Mouse (Mus musculus) midbrain, embryonic 15.5 days (tissue): ENCODE measurements at regions not wholly inside any gene's neighbourhood (a gene's known extent, or its start where the extent isn't known, plus 50 kb on each side); places are given as distances from the start of the nearest gene placed in this dataset.
A peak's percentile ranks its signal among the peaks of the same experiment; 100 is the strongest.
"Not testable (repeated sequence)": the region's sequence is repeated elsewhere in the genome, so short reads cannot be mapped to it uniquely, and the experiment has no call there.

Experiments used
- ATAC-seq: fragments of 200-750 bp; cut with Nextera tagmentation; replicated peaks from 2 replicates; pipeline ENCODE4 v1.8.0; 2017; ENCODE audit warnings: moderate TSS enrichment
- H3K27ac ChIP-seq: fragments of 300-500 bp; sonication (generic); 2 replicates; pipeline ENCODE4 v1.5.1; 2015; ENCODE audit warnings: mild to moderate bottlenecking, inconsistent platforms
- H3K27me3 ChIP-seq: fragments of 300-500 bp; sonication (generic); replicated peaks from 2 replicates; pipeline ENCODE4 v1.6.1; 2015; ENCODE audit warnings: inconsistent platforms
- H3K36me3 ChIP-seq: fragments of 300-500 bp; sonication (generic); replicated peaks from 2 replicates; pipeline ENCODE4 v1.6.1; 2015; ENCODE audit warnings: inconsistent platforms
- H3K4me1 ChIP-seq: fragments of 300-500 bp; sonication (generic); 2 replicates; pipeline ENCODE4 v1.6.1; 2015; ENCODE audit warnings: inconsistent platforms
- H3K4me2 ChIP-seq: fragments of 300-500 bp; sonication (generic); 2 replicates; pipeline ENCODE4 v1.6.1; 2015; ENCODE audit warnings: inconsistent platforms, mild to moderate bottlenecking, moderate library complexity
- H3K4me3 ChIP-seq: fragments of 300-500 bp; sonication (generic); 2 replicates; pipeline ENCODE4 v1.5.1; 2015; ENCODE audit warnings: mild to moderate bottlenecking, inconsistent platforms
- H3K9ac ChIP-seq: fragments of 300-500 bp; sonication (generic); 2 replicates; pipeline ENCODE4 v1.6.1; 2015; ENCODE audit warnings: mild to moderate bottlenecking, inconsistent platforms
- H3K9me3 ChIP-seq: fragments of 300-500 bp; sonication (generic); 2 replicates; pipeline ENCODE4 v1.6.1; 2016; ENCODE audit warnings: inconsistent platforms
- WGBS: fragments of 180-500 bp; shearing (Covaris S2); methylation state at CpG from one replicate; pipeline ENCODE4 v1.1.7; 2015; ENCODE audit warnings: mixed read lengths; 5-methylcytosine and 5-hydroxymethylcytosine counted together

GRCm38 (mm10) chr13:98438206-98438605 lies 53.6 kb downstream of the Gm10320 start:
- Histone ChIP-seq H3K27ac (no peak overlapping the region), H3K9ac (no peak overlapping the region), H3K4me1 (no peaks in the 10 kb centered on the region), H3K4me3 (no peak overlapping the region), H3K36me3 (no peaks in the 10 kb centered on the region), H3K27me3 (no peaks in the 10 kb centered on the region), H3K9me3 (no peaks in the 10 kb centered on the region), H3K4me2 (no peak overlapping the region)
- WGBS: 82% methylated on average over 8 of the region's 8 CpGs
- ATAC-seq: no peak

GRCm38 (mm10) chr13:98436961-98437360 lies 54.8 kb downstream of the Gm10320 start:
- no peak for ATAC-seq
- H3K27ac ChIP-seq: no peak overlapping the region
- H3K4me3 ChIP-seq: no peak overlapping the region
- no peaks in the 10 kb centered on the region for H3K9me3 ChIP-seq
- no peaks in the 10 kb centered on the region for H3K27me3 ChIP-seq
- H3K4me1 ChIP-seq: no peaks in the 10 kb centered on the region
- no peak overlapping the region for H3K4me2 ChIP-seq
- no peak overlapping the region for H3K9ac ChIP-seq
- no peaks in the 10 kb centered on the region for H3K36me3 ChIP-seq
- 68% methylated on average over 8 of the region's 8 CpGs for WGBS

- Histone ChIP-seq H3K27me3 (peaks cover 5% of the 10 kb centered on the region), H3K4me3 (no peak overlapping the region), H3K4me1 (no peaks in the 10 kb centered on the region), H3K4me2 (no peak overlapping the region), H3K9me3 (no peaks in the 10 kb centered on the region), H3K27ac (no peak overlapping the region), H3K9ac (no peak overlapping the region), H3K36me3 (no peaks in the 10 kb centered on the region)
- no peak for ATAC-seq
- 94% methylated on average over 8 of the region's 8 CpGs for WGBS
Measured at GRCm38 (mm10) chr13:98435245-98435975, 56.4 kb downstream of the Gm10320 start.

GRCm38 (mm10) chr13:98429851-98430250 lies 62.0 kb downstream of the Gm10320 start:
- 32% methylated on average over 21 of the region's 21 CpGs for WGBS
- ATAC-seq: no peak
- H3K9ac ChIP-seq: no peak overlapping the region
- H3K4me3 ChIP-seq: no peak overlapping the region
- H3K27ac ChIP-seq: no peak overlapping the region
- no peaks in the 10 kb centered on the region for H3K36me3 ChIP-seq
- H3K4me2 ChIP-seq: peak overlapping the region; percentile 22
- H3K9me3 ChIP-seq: no peaks in the 10 kb centered on the region
- H3K27me3 ChIP-seq: peaks cover 24% of the 10 kb centered on the region
- peaks cover 5% of the 10 kb centered on the region; the same call in 1 of the 2 replicates for H3K4me1 ChIP-seq

GRCm38 (mm10) chr13:98427660-98428059 lies 64.1 kb downstream of the Gm10320 start:
- ATAC-seq: peak; percentile 78
- 8% methylated on average over 16 of the region's 16 CpGs for WGBS
- peaks cover 24% of the 10 kb centered on the region for H3K27me3 ChIP-seq
- not testable (repeated sequence) for H3K9ac ChIP-seq, H3K27ac ChIP-seq, H3K36me3 ChIP-seq, H3K9me3 ChIP-seq, H3K4me1 ChIP-seq
- H3K4me2 ChIP-seq: peak overlapping the region; percentile 48
- peak overlapping the region; percentile 30 for H3K4me3 ChIP-seq

DNA sequence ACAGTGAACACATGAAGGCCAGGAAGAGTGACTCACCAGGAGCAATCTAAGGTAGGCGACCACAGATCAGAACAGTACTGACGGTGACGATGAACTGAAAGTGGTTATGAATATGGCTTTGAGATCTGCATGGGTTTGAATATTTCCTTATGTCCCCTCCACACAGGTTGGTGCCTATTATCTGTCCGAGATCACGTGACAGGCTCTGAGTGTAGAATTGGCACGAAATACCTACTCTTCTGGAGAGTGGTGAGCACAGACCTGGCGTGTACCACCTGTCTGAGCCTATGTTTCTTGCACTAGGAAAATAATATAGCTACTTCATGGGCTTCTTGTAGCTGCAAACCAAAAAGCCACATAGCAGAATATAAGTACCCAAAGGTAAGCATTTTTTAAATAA lies 66.8 kb downstream of the Gm10320 start:
- WGBS: 89% methylated on average over 7 of the region's 7 CpGs

DNA sequence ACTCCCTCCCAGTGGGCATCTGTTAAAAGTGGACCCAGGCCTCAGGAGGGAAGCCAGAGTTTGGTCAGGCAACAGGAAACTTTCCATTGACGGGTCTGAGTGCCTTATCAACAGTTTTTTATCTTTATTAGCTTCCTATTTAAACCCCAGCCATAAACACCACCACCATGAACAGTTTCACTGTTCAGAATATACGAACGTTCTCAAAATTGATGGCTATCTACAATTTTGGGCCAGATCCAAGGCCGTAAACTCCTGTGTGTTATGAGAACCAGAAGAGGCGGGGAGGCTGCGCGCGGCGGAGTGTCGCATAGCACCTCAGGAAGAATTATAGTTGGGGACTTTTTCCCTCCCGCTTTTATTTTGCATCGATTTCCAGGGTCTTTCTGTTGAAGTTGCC lies 67.8 kb downstream of the Gm10320 start:
- peaks cover 8% of the 10 kb centered on the region; the same call in 1 of the 2 replicates for H3K27me3 ChIP-seq
- 92% methylated on average over 12 of the region's 12 CpGs for WGBS
- H3K36me3 ChIP-seq: no peaks in the 10 kb centered on the region
- no peaks in the 10 kb centered on the region for H3K9me3 ChIP-seq
- ATAC-seq: no peak
- no peak overlapping the region for H3K9ac ChIP-seq
- peaks cover 5% of the 10 kb centered on the region; the same call in 1 of the 2 replicates for H3K4me1 ChIP-seq
- no peak overlapping the region for H3K4me3 ChIP-seq
- H3K4me2 ChIP-seq: no peak overlapping the region
- H3K27ac ChIP-seq: no peak overlapping the region

More for the DNA sequence above, 66.8 kb downstream of the Gm10320 start:
- Histone ChIP-seq H3K27me3 (peaks cover 16% of the 10 kb centered on the region), H3K4me1 (peaks cover 5% of the 10 kb centered on the region; the same call in 1 of the 2 replicates), H3K27ac (no peak overlapping the region), H3K4me3 (no peak overlapping the region), H3K9ac (no peak overlapping the region), H3K9me3 (no peaks in the 10 kb centered on the region), H3K4me2 (no peak overlapping the region), H3K36me3 (no peaks in the 10 kb centered on the region)
- ATAC-seq: no peak

GRCm38 (mm10) chr13:98420419-98421043 lies 66.5 kb downstream of the Foxd1 start:
- Histone ChIP-seq H3K9ac (no peak overlapping the region), H3K4me1 (no peaks in the 10 kb centered on the region), H3K9me3 (no peaks in the 10 kb centered on the region), H3K27me3 (no peaks in the 10 kb centered on the region), H3K27ac (no peak overlapping the region), H3K4me2 (no peak overlapping the region), H3K4me3 (no peak overlapping the region), H3K36me3 (no peaks in the 10 kb centered on the region)
- WGBS: 81% methylated on average over 15 of the region's 15 CpGs
- no peak for ATAC-seq

DNA sequence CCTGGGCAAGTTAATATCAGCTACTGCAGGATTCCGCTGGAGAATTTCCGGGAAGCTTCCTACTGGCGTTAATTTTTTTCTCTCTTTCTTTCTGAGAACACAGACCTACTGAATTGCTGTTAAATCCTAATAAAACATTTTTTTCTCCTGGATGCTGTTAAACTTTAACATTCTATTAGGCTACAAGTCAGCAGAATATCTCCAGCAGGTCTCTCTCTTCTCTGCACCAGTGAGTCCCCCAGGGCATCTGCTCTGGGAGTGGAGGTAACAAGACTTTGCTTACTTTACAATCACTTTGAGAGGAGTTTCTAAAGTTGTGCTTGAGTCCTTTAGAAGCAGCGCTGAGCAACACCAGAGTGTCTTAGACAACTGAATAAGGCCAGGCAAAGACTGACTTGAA lies 63.7 kb downstream of the Foxd1 start:
- H3K4me1 ChIP-seq: no peaks in the 10 kb centered on the region
- no peaks in the 10 kb centered on the region for H3K27me3 ChIP-seq
- 92% methylated on average over 4 of the region's 4 CpGs for WGBS
- no peak overlapping the region for H3K4me2 ChIP-seq
- no peaks in the 10 kb centered on the region for H3K36me3 ChIP-seq
- no peak overlapping the region for H3K27ac ChIP-seq
- no peak overlapping the region for H3K4me3 ChIP-seq
- H3K9me3 ChIP-seq: no peaks in the 10 kb centered on the region
- ATAC-seq: no peak
- no peak overlapping the region for H3K9ac ChIP-seq

DNA sequence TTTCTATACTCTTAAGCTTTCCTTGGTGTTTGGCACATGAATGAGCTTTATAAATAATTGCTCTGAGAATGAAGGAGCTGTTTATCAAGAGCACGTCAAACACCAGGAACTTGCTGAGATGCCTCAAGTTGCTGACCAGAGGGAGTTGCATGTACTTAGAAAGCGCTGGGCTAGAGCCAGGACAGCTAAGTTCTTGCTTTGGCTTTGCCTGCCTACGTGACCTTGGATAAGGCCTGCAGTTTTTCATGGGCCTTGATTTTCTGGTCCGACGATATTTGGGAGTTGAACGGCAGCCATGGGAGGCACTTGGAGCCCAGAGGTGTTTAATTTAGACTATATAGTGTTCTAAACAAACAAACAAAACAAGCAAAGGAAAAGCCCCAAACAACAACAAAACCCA lies 62.4 kb downstream of the Foxd1 start:
- 86% methylated on average over 6 of the region's 6 CpGs for WGBS
- Histone ChIP-seq H3K4me3 (no peak overlapping the region), H3K36me3 (no peaks in the 10 kb centered on the region), H3K9ac (no peak overlapping the region), H3K27ac (no peak overlapping the region), H3K27me3 (no peaks in the 10 kb centered on the region), H3K4me2 (no peak overlapping the region), H3K4me1 (no peaks in the 10 kb centered on the region), H3K9me3 (no peaks in the 10 kb centered on the region)
- ATAC-seq: no peak

- H3K4me1 ChIP-seq: no peaks in the 10 kb centered on the region
- no peak overlapping the region for H3K4me2 ChIP-seq
- H3K36me3 ChIP-seq: no peaks in the 10 kb centered on the region
- H3K27ac ChIP-seq: no peak overlapping the region
- no peak overlapping the region for H3K4me3 ChIP-seq
- H3K9ac ChIP-seq: no peak overlapping the region
- WGBS: 54% methylated on average over 3 of the region's 3 CpGs
- no peak for ATAC-seq
- H3K9me3 ChIP-seq: no peaks in the 10 kb centered on the region
- H3K27me3 ChIP-seq: no peaks in the 10 kb centered on the region
Measured at GRCm38 (mm10) chr13:98414851-98415250, 60.8 kb downstream of the Foxd1 start.

GRCm38 (mm10) chr13:98413233-98413632 lies 59.2 kb downstream of the Foxd1 start:
- ATAC-seq: no peak
- WGBS: 64% methylated on average over 4 of the region's 4 CpGs
- H3K4me3 ChIP-seq: no peak overlapping the region
- no peak overlapping the region for H3K27ac ChIP-seq
- H3K9ac ChIP-seq: no peak overlapping the region
- H3K36me3 ChIP-seq: no peaks in the 10 kb centered on the region
- no peaks in the 10 kb centered on the region for H3K27me3 ChIP-seq
- H3K4me2 ChIP-seq: no peak overlapping the region
- no peaks in the 10 kb centered on the region for H3K4me1 ChIP-seq
- no peaks in the 10 kb centered on the region for H3K9me3 ChIP-seq
